Mouse (Mus musculus): ENCODE results near the gene Rnf222. TPM values are rescaled to one million over a fixed set of nuclear protein-coding genes. Genes with fewer than 3 reads are reported as not detected.

Rnf222 gene
- total and polyA plus RNA-seq, 3 experiments, result 0.23 to 0.28 TPM; not detected in 1

- Histone ChIP-seq H3K27ac (ENCODE audit: control insufficient read depth, low read depth, low read length) (no peak overlapping the region), H3K9ac (ENCODE audit: control insufficient read depth, low read depth, low read length, poor library complexity, severe bottlenecking) (no peak overlapping the region), H3K79me2 (ENCODE audit: control insufficient read depth, insufficient read depth, low read length, poor library complexity) (no peaks in the 10 kb centered on the region), H3K4me1 (ENCODE audit: control insufficient read depth in 1 of 2, insufficient read depth in 2 of 2, low read length in 2 of 2) (peaks cover 6 to 57% of the 10 kb centered on the region in 2 experiments), H3K36me3 (ENCODE audit: control insufficient read depth in 1 of 2, insufficient read depth in 2 of 2, low read length in 2 of 2) (peaks cover 0 to 30% of the 10 kb centered on the region in 2 experiments; a peak in 2 of 4 replicates), H3K9me3 (replicated peaks; ENCODE audit: insufficient read depth, low read length) (no peaks in the 10 kb centered on the region), H3K27me3 (ENCODE audit: control insufficient read depth in 1 of 2, insufficient read depth in 2 of 2, low read length in 2 of 2) (no peaks in the 10 kb centered on the region), H3K4me3 (ENCODE audit: control insufficient read depth in 1 of 2, insufficient read depth in 1 of 2, low read depth in 2 of 2, low read length in 2 of 2) (no peak overlapping the region)
- no peak for DNase-seq (ENCODE audit: low read depth, low spot score)
- TF ChIP-seq CHD2 (IDR thresholded peaks at IDR 0.05; ENCODE audit: low read length) (no peak), POLR2A (IDR thresholded peaks at IDR 0.05; ENCODE audit: control insufficient read depth in 1 of 2, insufficient read depth in 1 of 2, low read depth in 1 of 2, low read length in 2 of 2, poor library complexity in 1 of 2) (no peak)
Measured at GRCm38 (mm10) chr11:68893911-68894464, 5.6 kb downstream of the Rnf222 start.

DNA sequence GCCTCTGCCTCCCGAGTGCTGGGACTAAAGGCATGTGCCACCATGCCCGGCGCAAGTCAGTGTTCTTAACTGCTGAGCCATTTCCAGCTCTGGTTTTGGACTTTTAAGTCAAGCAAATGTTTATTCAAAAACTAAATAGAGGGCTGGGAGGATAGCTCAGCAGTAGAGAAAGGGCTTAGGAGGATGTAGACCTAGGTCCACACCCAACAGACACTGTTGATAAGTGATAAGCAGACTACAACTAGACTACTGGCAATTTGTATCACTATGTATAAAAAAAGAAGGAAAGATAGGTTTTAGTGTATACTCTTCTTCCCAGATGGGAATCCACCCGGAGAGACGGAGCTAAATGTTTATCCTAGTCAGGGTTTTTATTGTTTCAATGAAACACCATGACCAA, 7.9 kb downstream of the Rnf222 start:
- DNase-seq (ENCODE audit: low read depth, low spot score), result peak; percentile 89
- no peaks in the 10 kb centered on the region for H3K9me3 ChIP-seq (replicated peaks; ENCODE audit: insufficient read depth, low read length)
- peak; percentile 13; the same call in 1 of the 2 replicates for TF ChIP-seq MYC (IDR thresholded peaks at IDR 0.05; ENCODE audit: low read depth, low read length)
- TF ChIP-seq ETS1 (IDR thresholded peaks at IDR 0.05; ENCODE audit: low read depth, low read length), result peak; percentile 36; the same call in 1 of the 2 replicates
- TF ChIP-seq POLR2A (IDR thresholded peaks at IDR 0.05; ENCODE audit: control insufficient read depth in 1 of 2, insufficient read depth in 1 of 2, low read depth in 1 of 2, low read length in 2 of 2, poor library complexity in 1 of 2), result no peak
- TF ChIP-seq MYB (IDR thresholded peaks at IDR 0.05; ENCODE audit: low read depth, low read length), result peak; percentile 56; the same call in 1 of the 2 replicates
- no peak for TF ChIP-seq ELF1 (IDR thresholded peaks at IDR 0.05; ENCODE audit: low read depth, low read length)
- peak; percentile 87 to 88 for TF ChIP-seq EP300 (IDR thresholded peaks at IDR 0.05; ENCODE audit: low read depth in 1 of 2, low read length in 2 of 2)
- TF ChIP-seq MAFK (IDR thresholded peaks at IDR 0.05; ENCODE audit: borderline replicate concordance, low read depth, low read length), result peak; percentile 50; the same call in 1 of the 2 replicates
- TF ChIP-seq SMC3 (IDR thresholded peaks at IDR 0.05; ENCODE audit: low read depth, low read length), result no peak
- TF ChIP-seq TAL1 (IDR thresholded peaks at IDR 0.05; ENCODE audit: low read length), result peak; percentile 62
- TF ChIP-seq MAX (IDR thresholded peaks at IDR 0.05; ENCODE audit: low read length), result no peak
- TF ChIP-seq RCOR1 (IDR thresholded peaks at IDR 0.05; ENCODE audit: low read depth, low read length), result peak; percentile 64
- TF ChIP-seq BHLHE40 (IDR thresholded peaks at IDR 0.05; ENCODE audit: borderline replicate concordance, low read depth, low read length), result no peak
- TF ChIP-seq GATA1 (IDR thresholded peaks at IDR 0.05; ENCODE audit: low read depth, low read length), result peak; percentile 93
- peak; percentile 67 for TF ChIP-seq ZNF384 (IDR thresholded peaks at IDR 0.05; ENCODE audit: low read depth, low read length)
- TF ChIP-seq TCF12 (IDR thresholded peaks at IDR 0.05; ENCODE audit: low read depth, low read length), result peak; percentile 76
- peaks cover 0 to 36% of the 10 kb centered on the region in 2 experiments; a peak in 2 of 4 replicates for H3K36me3 ChIP-seq (ENCODE audit: control insufficient read depth in 1 of 2, insufficient read depth in 2 of 2, low read length in 2 of 2)
- H3K27ac ChIP-seq (ENCODE audit: control insufficient read depth, low read depth, low read length), result peak overlapping the region; percentile 95
- H3K9ac ChIP-seq (ENCODE audit: control insufficient read depth, low read depth, low read length, poor library complexity, severe bottlenecking), result peak overlapping the region; percentile 21; the same call in 1 of the 2 replicates
- H3K27me3 ChIP-seq (ENCODE audit: control insufficient read depth in 1 of 2, insufficient read depth in 2 of 2, low read length in 2 of 2), result no peaks in the 10 kb centered on the region
- no peaks in the 10 kb centered on the region; the same call in 1 of the 2 replicates for H3K79me2 ChIP-seq (ENCODE audit: control insufficient read depth, insufficient read depth, low read length, poor library complexity)
- no peak overlapping the region for H3K4me3 ChIP-seq (ENCODE audit: control insufficient read depth in 1 of 2, insufficient read depth in 1 of 2, low read depth in 2 of 2, low read length in 2 of 2)
- peaks cover 6 to 60% of the 10 kb centered on the region in 2 experiments for H3K4me1 ChIP-seq (ENCODE audit: control insufficient read depth in 1 of 2, insufficient read depth in 2 of 2, low read length in 2 of 2)

Data from MEL (cell line).